Mouse (Mus musculus): ENCODE measurements around the gene N4bp2.

Gene N4bp2

DNA sequence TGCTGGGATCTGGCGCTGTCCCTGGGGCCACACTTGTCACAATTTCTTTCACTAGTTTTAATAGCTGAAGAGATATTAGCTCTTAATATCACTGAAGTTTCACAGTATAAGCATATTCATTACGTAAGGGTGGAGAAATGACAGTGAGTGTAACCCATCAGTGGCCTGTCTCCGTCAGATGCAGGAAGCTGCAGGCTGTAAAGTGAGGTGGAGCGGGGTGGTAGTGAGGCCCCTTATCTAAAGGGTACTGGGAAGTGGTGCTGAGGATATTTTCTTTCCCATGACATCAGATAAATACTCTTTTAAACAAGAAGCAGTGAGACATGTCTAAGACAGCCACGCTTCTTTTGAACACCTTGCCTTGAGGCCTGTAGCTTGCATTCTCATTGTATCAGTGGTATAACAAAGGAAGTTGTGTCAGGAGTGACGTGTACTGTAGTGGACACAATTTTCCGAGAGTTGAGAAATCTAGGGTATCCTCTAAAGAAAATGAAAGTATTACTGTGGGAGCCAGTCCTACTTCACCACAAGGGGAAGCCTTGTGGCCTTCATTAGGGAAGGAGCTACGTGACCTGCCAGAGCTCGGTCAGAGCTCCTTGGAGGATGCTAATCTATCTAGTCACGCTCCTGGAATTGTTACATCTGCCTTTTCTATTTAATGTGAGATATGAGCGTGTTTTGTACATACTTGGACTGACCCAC is 68.7 kb downstream of the N4bp2 start:
- no peak for DNase-seq

DNA sequence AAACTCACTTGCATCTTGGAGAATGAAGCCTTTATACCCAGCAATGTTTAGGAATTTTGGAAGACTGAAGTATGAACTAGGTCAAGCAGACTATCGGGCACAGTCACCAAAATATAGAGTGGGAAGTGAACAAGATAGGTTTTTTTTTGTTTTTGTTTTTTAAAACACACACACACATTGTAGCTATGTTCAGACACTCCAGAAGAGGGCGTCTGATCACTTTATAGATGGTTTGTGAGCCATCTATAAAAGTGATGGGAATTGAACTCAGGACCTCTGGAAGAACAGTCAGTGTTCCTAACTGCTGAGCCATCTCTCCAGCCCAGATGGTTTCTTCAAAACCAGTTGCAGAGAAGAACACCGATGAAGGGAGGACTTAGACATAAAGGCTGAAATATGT is 69.8 kb downstream of the N4bp2 start:
- DNase-seq: no peak

DNA sequence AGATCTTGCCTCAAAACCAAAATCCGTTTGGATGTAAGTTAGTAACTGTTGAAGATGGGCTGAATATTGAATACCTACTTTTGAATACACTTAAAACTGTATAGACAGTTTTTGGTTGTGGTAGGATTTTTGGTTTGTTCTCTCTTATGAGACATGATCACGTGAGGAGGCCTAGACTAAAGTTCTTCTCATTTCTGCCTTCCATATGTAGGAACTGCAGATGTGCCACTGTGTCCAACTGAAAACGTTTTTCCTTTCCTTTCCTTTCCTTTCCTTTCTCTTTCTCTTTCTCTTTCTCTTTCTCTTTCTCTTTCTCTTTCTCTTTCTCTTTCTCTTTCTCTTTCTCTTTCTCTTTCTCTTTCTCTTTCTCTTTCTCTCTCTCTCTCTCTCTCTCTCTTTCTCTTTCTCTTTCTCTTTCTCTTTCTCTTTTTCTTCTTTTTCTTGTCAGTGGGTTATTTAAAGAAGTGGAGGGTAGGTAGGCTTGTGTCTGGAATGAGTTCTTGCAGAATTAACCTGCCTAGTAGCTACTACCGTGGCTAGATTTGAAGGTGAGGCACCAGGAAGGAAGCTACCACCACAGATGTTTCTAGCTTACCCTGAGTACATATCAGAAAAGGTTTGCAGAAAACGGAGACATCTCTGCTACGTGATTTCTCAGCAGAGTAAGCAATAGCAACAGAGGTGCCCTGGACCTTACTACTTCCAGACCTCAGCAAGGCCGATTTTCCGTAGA is 70.6 kb downstream of the N4bp2 start:
- no peak for DNase-seq

DNA sequence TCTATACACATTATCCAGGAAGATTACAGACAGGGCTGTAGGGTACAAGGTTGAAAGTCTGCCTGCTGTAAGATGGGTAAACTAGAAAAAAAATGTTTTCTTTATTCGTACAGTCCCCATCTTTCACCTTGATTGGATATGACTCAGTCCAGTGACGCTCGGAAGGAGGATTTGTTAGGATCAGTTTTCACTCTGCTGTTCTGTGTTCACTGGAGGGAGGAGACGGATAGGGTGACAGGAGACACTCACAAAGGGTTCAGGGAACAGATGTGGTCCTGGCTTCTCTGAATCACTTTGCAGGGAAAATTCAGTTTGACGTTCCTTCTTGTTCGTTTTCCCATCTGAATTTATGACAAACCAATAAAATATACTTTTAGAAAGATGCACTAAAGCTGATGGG is 74.7 kb downstream of the N4bp2 start:
- no peak for DNase-seq

DNA sequence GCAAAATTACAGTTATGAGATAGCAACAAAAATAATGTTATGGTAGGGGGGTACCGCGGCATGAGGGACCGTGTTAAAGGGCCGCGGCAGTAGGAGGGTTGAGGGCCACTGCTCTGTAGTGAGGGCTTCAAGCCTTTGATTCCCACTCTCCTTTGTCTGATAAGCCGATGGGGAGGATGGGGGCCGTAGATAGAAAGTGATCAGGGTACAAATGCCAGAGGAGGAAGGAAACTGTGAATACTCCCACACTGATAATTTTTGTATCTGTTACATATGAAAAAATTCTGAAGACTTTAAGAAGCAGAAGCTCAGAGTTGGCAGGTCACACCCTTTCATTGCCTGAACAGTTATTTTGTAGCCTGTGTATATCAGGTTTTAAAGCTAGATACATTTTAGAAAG is 79.6 kb downstream of the N4bp2 start:
- no peak for DNase-seq

DNA sequence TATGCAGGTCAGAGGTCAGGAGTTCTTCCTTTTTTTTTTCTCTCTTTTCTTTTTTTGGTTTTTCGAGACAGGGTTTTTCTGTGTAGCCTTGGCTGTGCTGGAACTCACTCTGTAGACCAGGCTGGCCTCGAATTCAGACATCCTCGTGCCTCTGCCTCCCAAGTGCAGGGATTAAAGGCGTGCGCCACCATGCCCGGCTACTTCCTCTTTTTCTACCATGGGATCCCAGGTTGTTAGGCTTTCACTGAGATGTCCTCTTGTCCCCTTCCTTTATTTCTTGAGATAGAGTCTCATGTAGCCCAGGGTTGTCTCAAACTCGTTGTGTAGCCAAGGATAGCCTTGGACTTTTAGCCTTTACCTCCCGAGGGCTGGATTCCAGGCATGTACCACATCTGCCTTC is 83.2 kb downstream of the N4bp2 start:
- DNase-seq: no peak

DNA sequence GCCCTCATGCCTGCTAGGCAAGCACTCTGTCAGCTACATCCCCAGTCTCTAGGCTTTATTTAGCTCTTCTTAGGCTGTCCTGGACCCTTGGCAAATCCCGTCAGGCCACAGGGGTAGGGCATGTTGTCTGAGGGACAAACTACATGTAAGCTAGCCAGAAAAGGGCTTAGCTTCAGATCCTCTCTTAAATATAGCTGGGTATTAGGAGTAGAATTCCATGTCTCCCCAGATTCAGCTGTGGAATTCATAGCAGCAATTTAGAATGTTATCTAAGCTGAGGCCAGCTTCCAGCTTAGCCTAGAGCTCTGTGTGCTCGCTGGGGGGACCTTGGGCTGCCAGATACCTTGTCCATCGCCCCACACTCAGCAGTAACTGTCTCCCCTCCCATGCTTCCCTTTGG is 83.6 kb downstream of the N4bp2 start:
- DNase-seq: no peak

DNA sequence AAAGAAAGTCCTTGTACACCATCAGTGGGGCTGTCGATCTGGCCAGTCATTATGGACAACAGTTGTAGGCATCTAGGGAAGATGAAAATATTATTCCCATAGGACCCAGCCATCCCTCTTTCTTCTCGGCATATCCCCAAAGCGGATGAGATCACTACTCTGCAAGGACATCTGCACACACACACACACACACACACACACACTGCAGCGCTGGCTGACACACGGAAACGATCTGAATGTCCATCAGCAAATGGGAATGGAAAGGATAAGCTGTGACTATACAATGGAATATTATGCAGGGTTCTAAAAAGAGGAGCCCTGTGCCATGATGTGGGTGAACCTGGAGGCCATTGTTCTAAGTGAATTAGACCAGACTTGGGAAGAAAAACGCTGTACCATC is 84.3 kb downstream of the N4bp2 start:
- DNase-seq: no peak

DNA sequence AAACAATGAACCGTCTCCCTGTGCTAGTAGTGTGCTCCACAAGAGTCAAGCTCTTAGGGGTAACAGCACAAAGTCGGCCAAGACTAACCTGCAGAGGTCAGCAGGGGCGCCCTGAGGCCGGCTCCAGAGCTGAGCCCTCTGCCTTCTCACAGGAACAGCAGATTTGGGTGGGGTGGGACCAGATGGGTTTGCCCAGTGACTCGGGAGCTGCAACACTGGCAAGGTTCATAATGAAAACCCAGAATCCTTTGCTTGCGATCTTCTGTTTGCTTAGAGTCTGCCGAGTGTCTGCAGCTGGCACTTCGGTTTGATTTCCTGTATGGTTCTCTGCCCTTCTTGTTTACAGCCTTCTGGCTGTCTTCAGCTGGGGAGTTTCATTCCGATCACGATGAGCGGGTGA is 87.4 kb downstream of the N4bp2 start:
- no peak for DNase-seq

DNA sequence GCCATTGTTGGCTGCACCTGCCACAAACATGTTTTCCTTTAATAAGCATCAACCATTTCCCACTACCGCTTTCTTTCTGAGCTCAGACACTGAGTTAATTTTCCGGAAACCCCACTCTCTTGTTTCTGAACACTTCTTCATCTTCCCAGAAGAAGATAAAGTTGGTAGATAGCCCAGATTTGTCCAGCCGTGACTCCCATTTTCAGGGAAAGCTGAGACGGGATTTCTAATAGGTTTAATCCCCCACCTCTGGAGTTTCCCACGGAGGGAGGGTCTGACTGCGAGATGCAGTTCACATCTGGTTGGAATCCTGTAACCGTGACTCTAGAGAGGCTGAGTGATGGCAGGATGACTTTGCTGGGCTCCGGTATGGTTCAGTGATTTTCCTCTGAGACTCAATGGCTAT is 91.5 kb downstream of the N4bp2 start:
- DNase-seq: no peak

DNA sequence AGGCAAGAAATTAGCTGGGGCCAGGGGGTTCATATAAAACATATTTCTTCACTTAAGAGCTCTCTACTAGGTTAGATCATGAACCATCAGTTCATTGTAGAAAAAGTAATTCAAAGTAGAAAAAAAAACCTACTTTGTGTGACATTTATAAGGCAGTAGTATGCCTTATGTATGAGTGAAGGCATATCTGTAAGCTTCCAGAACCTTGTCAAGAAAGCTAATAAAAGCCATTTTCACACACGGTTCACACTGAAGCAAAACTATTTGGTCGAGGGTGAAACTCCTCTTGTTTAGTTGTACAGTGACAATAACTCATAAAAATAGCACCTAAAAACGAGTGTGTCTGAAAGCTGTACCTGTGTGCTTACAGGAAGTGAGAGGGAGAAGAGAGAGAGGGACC is 92.2 kb downstream of the N4bp2 start:
- no peak for DNase-seq

DNA sequence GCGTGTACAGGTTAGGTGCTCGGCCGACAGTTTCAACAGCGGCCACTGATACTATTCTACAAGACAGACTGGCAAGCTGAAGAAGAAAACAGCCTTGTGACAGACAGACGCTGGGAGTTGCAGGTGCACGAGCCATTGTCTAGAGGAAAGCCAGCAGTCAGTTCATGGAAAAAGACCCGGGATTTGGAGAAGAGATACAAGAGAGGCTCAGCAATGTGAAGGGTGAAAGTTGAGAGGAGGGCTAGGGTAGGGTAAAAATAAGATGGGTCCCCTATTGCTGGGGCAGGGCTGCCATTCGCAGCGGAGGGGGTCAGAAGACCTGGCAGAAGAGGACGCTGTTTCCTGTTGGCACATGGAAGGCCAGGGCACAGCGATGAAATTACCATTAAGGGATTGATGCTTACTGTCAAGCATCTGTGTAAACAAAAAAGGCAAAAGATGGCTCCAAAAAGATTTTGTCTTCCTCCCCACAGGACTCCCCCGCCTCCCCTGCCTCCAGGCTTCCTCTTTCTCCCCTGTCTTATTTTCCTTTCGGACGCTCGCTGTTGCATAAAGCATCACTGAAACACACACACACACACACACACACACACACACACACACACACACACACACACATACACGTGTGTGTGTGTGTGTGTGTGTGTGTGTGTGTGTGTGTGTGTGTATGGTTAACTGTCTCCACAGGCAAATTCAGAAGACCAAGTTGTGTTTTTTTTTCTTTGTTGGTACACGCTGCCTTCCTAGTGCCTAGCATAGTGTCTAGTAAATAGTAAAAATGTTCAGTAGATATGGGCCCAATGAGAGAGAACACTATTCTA is 93.5 kb downstream of the N4bp2 start:
- DNase-seq: no peak

DNA sequence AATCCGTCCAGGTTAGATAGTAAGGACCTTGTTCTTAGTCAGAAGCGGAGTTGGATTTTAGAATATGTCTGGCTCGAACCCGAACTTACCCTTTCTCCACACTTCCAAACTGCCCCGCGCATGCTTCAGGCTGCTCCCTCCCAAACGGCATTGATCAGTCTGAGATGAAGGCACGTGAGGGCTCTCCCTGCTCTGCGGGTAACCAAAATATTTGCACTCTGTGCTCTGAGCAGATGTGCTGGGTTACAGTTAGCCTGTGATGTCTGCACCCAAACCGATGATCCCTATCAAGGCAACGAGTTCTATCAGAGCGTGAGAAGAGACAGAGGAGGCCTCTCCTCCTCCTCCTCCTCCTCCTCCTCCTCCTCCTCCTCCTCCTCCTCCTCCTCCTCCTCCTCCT is 94.6 kb downstream of the N4bp2 start:
- DNase-seq: no peak

DNA sequence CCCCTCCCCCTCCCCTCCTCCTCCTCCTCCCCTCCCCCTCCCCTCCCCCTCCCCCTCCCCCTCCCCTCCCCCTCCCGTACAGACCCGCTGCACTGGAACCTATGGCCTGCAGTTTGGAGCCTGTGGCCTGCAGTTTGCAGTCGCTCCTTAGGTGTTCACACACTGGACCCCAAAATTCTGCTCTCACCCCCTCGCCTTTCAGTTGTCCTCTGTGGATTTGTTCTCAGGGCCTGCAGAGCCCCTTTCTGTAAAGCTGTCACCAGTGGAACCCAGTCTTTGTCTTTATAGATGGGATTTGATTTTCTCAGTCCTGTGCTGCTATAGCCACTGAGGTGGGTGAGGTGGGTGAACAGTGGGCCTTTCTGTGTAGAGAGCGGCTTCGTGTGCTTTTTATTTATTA is 95.0 kb downstream of the N4bp2 start:
- no peak for DNase-seq

DNA sequence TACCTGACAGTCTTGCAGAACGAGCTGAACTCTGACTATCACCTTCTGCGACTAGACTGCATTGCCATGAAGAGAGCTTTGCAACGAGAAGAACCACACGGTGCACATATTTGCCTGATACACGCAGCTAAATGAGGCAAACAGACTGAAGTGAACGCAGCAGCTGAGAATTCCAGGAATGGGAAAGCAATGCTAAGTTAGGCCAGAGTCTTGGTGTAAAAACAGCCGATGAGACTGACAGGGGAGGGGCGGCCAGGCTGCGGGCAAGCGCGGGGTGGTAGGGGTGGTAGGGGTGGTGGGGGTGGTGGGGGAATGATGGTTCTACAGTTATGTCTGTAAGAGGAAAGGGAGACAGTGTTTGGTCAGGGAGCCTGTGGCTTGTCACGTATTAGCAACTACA is 95.6 kb downstream of the N4bp2 start:
- no peak for DNase-seq

DNA sequence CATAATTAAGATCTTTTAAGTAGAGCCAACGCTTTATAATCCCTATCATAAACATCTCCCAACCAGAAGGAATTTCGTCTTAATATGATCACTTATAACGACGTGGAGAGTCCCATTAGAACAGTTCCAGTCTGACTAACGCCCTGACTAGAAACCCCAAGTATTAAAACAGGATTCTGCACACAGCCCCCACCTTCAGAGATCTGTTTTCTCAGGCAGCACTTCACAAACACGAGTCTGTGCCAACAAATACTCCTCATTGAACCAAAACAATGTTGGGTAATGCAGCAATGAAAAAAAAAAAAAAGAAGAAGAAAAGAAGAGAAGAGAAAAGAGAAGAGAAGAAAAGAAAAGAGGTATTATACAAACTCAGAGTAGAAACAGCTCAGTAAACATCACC is 96.1 kb downstream of the N4bp2 start:
- no peak for DNase-seq

DNA sequence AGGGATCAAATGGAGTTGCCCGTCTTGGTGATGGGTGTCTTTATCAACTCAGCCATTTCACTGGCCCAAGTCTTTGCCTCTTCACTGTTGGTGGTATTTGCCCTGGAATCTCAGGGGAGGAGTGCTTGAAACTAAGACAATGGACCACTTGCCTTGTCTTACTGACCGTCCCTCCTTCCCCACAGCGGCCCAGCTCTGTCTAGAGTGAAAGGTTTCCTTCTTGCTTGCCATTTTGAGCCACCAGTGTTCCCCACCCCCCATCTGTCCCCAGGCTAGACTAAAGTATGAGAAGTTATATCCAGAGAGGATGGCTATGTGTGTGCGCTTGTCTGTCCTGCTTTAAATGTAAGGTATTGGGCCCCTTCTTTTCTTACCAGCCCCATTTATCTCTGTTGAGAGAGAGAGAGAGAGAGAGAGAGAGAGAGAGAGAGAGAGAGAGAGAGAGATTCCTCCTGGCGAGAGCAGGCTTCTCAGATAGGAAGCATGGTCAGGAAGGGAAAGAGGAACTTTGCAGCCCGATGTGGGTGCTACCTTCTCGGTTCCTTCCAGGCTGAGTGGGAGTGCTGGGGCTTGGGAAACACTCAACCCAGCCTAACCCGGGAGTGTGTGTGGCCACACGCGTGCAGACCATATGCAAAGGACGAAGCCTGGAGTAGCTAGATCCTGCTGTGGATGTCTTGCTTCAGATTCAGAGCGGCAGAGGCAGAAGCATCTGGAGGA is 97.1 kb downstream of the N4bp2 start:
- DNase-seq: no peak

DNA sequence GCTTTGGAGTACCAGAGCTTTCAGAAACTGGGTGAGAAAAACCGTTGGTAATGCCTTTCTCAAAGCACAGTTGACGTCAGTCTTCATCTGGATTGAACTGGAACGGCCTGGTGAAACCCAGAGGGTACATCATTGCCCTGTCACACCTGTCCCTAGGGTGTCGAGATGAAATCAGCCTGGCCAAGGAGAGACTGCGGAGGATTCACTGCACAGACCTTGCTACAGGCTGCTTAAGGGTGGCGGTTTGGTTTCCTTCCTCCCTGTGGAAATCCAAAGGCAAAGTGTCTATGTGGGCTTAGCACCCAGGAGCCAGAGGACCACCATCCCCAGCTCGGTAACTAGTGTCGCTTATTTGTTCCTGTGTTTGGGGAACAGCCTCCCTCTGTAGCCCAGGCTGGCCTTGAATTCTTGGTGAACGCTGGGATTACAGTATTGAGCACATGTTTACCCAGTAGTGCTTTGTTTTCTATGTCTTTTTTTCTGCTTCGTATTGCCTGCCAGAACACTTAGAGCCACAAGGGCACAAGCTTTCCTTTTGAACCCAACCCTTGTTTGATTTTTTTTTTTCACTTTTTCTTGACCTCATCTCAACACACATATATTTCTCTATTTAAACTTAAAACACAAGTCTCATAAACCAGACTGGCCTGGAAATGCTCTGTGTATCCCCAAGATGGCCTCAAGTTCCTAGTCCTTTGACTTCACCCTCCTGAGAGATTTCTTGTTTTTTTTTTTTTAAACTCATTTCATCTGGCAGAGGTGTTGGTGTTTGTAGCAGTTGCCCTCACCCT is 98.0 kb downstream of the N4bp2 start, which contains the start of gene Rhoh:
Gene Rhoh (plus strand): TSS at position 60 of the 791 bp plus-strand sequence.
- no peak for DNase-seq

DNA sequence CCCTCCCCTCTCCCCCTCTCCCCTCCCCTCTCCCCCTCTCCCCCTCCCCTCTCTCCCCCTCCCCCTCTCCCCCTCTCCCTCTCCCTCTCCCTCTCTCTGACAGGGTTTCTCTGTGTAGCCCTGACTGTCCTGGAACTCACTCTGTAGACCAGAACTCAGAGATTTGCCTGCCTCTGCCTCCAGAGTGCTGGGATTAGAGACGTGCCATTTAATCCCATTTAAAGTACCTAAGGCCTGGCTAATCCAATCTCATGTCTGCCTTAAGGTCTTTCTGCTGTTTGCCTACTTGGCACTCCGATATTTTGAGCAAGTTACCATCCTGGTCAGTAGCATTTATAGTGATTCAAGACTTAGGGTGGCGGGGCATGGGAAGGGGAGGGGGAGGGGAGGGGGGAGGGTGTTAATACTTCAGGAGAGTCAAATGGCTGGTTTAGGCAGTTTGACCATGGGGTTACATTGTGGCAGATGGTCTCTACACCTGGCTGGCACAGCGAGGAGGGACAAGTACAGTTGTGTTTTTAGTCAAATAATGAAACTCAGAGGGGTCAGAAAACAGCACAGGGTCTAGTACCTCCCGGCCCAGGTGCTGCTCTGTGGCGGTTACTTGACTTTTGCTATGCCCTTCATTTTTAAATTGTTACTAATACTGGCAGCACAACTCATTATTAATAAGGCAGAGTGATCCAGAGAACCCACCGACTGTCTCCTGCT is 99.1 kb downstream of the N4bp2 start:
- DNase-seq: no peak

DNA sequence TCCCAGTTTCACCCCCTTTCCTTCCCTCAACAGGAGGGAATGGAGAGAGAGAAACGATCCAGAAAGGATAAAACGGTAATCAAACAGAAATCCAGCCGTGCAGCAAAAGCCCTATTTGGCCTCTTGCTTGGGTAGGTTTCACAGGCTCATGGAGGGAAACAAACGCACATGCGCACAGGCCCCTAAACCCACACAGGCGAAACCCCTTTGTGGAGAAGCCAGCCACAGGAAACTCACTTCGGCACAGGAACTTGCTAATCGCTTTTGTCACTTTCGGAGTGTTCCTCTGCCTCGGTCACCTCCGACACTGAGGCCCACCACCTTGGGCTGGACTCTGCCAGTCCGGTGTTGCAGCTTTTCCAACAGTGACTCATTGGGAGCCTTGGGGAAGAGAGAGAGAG is 100.0 kb downstream of the N4bp2 start:
- peak; percentile 20 for DNase-seq

DNA sequence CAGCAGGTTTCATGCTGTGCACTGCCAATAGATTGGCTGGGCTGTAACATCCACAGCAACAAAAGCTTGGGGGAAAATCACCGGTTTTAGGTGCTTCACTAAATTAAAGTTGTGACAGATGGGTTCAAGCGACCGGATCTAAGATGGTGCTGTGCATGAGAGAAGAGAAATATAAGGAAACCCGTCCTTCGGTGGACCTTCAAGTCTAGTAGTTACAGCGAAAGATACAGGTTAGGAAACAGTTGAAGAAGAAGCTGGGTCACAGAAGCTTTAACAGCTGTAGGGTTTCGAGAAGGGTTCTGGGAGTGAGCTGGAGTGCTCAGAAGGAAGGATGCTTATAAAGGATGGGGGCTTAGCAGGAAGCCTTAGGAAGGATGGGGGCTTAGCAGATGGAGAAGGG is 101.2 kb downstream of the N4bp2 start:
- no peak for DNase-seq

DNA sequence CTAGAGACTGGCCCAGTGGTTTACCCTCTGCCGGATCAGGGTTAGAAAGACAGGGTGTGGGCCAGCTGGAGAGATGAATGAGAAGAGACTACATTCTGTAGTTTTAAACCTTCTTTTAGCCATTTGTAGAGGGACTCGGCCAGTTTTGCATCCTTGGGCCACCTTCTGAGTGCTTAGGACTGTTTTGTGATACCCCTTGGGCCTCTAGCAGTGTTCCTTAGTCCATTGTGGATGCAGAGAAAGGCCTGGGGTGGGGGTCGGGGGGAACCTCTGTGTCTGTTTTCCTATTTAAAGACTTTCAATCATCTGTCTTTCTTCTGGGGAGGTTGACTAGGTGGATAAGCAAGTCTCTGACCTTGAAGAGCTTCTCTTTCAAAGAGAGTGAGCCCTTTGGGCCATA is 101.6 kb downstream of the N4bp2 start:
- DNase-seq: no peak
